Mouse (Mus musculus): ENCODE results near the gene Slc25a27.
A peak's percentile ranks its signal among the peaks of the same experiment; 100 is the strongest.

Gene Slc25a27

DNA sequence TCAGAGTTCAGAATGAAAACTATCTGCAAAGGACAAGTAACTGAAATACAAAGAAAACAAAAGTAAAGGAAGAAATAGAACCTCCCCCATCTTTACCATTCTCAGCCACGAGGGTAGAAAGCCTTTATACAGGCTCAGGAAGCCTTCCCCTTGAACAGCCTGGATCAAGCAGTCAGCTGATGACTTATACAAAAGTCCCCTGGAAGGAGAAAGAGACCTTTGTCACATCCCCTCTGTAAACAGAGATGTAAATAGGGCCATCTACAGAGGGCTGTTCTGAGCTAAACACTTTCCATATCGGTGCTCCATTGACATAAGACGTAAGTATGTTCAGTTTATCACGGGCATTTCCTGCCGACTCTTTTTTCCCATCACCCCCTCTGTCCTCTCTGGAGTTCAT lies 20.1 kb downstream of the Slc25a27 start:
- no peak for DNase-seq (ENCODE audit: low spot score)

DNA sequence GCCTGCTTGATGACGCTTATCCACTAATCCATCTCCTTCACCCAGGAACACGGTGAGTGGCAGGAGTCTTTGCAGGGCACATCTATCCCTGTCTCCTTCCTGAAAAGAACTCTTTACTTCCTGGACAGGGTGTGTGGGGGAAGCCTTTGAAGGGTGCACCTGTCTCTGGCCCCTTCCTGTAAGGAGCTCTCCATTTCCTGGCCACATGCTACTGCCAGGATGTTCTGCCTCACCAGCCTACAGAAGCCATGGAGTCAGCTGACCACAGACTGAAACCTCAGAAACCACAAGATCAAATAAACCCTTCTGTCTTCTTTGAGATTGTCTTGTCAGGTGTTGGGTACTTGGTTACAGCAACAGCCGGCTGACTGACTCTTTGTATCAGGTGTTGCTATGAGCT lies 21.9 kb downstream of the Slc25a27 start:
- no peak for DNase-seq (ENCODE audit: low spot score)

- peak; percentile 13 for DNase-seq (ENCODE audit: low spot score)
Observed at GRCm38 (mm10) chr17:43644375-43644774, 22.6 kb downstream of the Slc25a27 start.

- DNase-seq (ENCODE audit: low spot score), result no peak
Observed at GRCm38 (mm10) chr17:43643191-43643590, 23.8 kb downstream of the Slc25a27 start.

DNA sequence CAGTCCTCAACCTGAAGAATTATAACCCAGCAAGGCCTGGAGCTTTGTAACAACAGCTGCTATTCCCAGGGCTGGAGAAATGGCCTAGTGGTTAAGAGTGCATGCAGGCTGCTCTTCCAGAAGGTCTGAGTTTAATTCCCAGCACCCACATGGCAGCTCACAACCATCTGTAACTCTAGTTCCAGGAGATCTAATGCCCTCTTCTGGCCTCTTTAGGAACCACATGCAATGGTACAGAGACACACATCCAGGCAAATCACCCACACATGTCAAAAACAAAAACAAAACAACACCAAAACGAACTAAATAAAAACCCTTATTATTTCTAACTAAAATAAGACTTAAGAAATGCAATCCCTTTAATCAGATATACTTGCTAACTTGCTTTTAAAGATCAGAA lies 26.2 kb downstream of the Slc25a27 start:
- no peak for DNase-seq (ENCODE audit: low spot score)

DNA sequence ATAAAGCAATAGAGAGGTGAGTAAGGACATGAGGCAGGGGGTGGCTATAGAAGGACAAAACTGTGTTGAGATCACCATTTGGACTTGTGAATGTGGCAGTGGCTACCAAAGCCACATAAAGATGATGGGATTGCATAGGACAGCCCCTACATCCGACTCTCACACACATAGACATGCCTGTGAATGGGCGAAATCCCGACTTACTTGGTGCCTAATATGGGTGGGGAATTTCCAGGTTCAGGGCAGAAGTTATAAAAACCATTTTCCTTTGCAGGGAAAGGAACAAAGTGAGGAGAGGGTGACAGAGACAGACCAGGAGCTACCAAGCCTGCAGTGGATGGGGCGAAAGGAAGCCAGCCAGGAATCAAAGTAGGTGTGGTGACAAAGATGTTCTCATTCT lies 29.9 kb downstream of the Slc25a27 start:
- DNase-seq (ENCODE audit: low spot score), result no peak

DNA sequence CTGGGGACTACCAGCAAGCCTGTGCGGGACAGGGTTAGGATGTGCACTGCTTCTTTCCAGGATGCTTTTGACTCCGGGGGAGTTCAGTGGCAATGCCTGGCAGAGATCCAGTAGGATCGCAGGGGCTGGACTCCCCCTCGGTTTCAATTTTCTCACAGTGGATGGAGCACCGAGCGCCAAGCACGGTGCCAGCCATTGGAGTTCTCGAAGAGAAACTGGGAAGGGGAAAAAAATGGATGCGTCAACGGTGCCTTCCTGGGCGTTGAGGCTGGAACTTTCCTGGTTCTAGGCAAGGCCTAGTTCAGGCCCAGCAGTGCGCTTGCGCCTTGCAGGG lies 36.6 kb downstream of the Slc25a27 start:
- no peak for DNase-seq (ENCODE audit: low spot score)

DNA sequence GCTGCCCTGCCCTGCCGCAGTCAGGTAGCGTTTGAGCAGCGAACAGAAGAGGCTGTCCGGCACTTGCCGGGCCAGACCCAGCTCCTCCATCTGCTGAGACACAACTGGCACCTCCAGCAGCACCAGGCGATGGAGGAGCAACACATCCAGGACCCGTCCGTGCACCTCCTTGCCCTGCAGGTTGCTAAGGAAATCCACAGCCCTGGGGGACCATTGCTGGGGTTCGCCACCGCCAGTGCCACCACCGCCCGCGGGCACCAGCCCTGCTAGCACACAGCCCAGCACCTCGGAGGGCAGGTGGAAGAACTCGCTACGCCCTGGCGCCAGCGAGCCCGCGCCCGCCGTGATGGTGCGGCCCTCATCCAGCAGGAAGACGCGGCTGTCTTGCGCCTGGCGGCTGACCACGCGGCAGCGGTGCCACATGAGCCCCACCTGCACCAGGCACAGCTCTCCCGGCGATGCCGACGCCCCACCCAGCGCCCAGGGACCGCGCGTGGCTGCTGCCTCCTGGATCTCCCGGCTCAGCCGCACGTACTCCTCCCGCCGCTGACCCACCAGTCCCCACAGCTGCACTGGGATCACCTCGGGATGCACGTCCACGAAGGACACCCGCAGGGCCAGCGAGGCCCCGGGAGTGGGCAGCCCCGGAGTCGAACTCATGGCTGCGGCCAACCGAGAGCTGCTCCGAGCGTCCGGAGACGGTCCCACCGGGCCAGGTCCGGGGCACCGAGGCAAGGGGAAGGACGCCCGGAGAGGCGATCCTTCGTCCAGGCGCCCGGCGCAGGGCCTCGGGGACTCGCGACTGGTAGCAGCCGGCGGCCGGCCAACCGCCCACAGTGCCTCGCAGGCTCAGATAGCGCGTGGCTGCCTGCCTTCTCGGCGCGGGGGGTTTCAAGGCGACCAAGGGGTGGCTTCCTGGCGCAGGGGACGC lies 37.3 kb downstream of the Slc25a27 start, which contains the start of gene Tdrd6:
Gene Tdrd6 (minus strand): TSS at position 804 of the 931 bp plus-strand sequence.
- no peak for DNase-seq (ENCODE audit: low spot score)

DNA sequence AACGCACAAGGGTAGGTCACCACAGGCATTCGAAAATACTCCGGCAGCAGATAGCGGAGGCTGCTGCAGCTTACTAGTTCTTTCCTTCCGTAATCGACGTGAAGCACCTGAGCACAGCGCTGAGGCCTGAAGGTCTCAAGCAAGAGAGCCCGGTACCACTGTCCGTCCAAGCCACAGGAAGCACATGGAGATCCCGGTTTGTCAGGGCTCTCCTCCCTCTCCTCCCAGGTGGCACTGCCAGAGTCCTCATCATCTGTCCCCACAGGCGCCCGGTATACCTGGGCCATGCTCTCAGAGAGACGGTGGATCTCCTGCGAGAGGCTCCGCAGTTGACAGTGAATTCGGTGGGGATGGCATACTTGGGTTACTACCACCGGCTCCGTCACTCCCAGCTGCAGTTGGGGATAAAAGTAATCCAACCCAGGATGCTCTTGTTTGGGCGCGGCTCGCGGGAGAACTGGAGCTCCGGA lies 38.0 kb downstream of the Slc25a27 start:
- DNase-seq (ENCODE audit: low spot score), result no peak

- no peak for DNase-seq (ENCODE audit: low spot score)
Observed at GRCm38 (mm10) chr17:43628246-43628645, 38.8 kb downstream of the Slc25a27 start.

DNA sequence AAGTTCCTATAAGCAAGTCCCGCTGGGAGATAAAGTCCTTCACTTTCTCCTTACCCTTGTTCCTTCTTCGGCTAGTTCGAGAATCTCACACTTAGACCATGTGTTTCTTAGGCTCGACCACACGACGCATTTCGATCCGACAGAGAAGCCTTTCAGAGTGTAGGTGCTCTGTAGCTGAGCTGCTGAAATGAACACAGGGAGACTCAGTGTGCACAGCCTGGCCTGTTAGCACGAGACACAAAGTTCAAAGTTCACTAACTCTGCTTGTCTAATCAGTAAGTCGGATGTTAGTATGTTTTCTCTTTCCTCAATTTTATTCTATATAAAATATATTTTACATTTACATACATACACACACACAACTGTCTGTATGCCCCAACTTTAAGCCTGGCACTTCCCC lies 44.9 kb downstream of the Slc25a27 start:
- DNase-seq (ENCODE audit: low spot score), result no peak

DNA sequence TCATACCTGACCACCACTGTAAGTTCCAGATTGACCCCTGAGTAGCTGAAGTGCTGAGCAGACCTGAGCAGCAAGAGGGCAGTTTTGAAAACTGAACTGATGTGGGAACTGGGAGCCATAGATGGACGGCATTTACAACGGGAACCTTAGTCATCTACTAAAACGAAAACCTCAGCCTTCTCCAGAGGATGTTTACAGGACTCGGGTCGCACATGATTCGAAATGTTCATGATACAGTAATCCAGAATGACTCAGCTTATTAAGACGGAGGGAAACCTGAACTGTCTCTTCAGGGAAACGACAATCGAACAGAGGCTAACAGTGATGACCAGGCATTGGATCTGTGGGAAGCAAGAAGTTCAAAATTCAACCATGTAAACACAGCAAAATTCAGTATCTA lies 47.9 kb downstream of the Slc25a27 start:
- DNase-seq (ENCODE audit: low spot score), result no peak

DNA sequence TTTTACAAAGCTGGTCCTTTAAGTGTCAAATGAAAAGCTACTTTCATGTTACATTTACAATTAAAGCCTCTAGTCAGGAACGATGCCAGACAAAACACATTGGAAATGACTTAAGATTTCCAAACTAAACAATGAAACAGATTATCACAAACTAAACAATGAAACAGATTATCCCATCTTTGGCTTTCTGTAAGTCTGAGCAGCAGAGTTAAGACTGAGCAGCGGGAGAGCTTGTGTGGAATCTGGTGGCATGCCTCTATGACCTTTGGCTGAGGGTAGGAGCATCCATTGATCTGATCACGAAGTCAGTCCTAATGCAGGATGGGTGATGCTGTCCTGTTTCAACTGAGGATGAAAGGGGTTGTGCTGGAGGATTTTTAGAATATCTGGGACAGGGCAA lies 54.8 kb downstream of the Slc25a27 start:
- DNase-seq (ENCODE audit: low spot score), result no peak

DNA sequence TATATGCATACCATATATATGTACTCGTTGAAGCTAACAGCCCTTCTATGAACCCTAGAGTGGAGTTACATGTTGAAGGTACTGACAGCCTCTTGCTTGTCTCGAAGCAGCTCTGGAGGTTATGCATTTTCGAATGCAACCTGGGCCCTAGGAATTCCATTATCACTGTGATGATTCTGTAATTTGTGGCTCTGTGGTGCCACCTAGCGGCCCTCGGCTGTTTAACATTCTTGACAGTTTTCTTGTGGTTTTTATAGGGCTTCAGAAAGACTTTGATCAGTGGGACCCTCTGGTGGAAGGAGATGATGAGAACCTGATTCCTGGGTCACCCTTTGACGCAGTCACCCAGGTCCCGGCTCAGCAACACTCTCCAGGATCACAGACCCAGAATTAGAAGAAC lies 55.4 kb downstream of the Slc25a27 start:
- DNase-seq (ENCODE audit: low spot score), result peak; percentile 26

GRCm38 (mm10) chr17:43606704-43607103 lies 60.3 kb downstream of the Slc25a27 start:
- peak; percentile 74 for DNase-seq (ENCODE audit: low spot score)

DNA sequence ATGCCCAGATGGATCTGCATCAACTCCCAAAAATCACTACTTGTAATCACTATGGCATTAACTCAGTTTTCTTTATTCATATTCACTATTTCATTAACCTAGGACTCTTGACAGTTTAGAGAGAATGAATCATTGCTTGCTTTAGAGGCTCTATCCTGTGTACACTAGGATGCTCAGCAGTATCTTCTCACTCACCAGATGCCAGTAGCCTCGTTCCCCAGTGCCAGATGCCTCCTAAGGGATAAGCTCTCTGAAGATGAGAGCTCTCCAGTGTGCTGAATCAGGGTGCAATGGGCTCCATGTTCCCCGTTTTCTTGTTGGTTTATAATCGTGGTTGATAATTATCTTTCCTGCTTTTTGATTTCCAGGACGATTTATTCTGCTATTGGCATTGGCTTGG lies 68.3 kb downstream of the Slc25a27 start:
- no peak for DNase-seq (ENCODE audit: low spot score)

DNA sequence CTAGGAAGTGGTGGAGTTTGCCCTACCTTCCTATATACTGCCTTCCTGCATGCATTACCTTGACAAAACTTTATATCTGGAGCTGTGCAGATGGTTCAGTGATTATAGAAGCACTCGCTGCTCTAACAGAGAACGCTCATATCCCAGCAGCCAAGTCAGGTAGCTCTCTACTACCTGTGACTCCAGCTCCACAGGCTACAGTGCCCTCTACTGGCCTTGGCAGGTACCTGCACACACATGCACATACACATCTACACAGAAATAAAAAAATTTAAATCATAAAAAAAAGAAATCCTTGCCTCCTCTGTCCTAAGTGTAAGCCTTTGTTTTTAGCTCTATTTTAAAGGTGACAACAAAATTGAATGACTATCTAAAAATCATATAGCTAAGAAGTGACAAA lies 69.3 kb downstream of the Slc25a27 start:
- no peak for DNase-seq (ENCODE audit: low spot score)

- no peak for DNase-seq (ENCODE audit: low spot score)
Observed at GRCm38 (mm10) chr17:43592296-43593291, 74.4 kb downstream of the Slc25a27 start.
